ENCODE assay signal across 8 mouse cellular contexts in genomic region chr9:114933037-114933722, GRCm38 (mm10). TPM values are rescaled to one million over a fixed set of nuclear protein-coding genes. Genes with fewer than 3 reads are reported as not detected.
DNase-seq lines count a peak whose midpoint lies in the region; ATAC-seq lines count a peak whose summit lies in the region.

No protein-coding gene starts in this region.

- no peaks in the 10 kb centered on the region for H3K9me3 ChIP-seq in heart, embryonic 16.5 days (replicated peaks; ENCODE audit: control insufficient read depth, low read length)
- no peaks in the 10 kb centered on the region for H3K9me3 ChIP-seq in embryonic facial prominence, embryonic 14.5 days (ENCODE audit: control insufficient read depth, low read length)
- H3K9me3 ChIP-seq in limb, embryonic 13.5 days: no peaks in the 10 kb centered on the region
- H3K9me3 ChIP-seq in neural tube, embryonic 15.5 days (replicated peaks): no peaks in the 10 kb centered on the region

- H3K36me3 ChIP-seq in heart, embryonic 16.5 days (ENCODE audit: control insufficient read depth, insufficient read depth): no peaks in the 10 kb centered on the region
- H3K36me3 ChIP-seq in embryonic facial prominence, embryonic 14.5 days (ENCODE audit: control insufficient read depth, insufficient read depth, low read length): no peaks in the 10 kb centered on the region
- H3K36me3 ChIP-seq in limb, embryonic 13.5 days: no peaks in the 10 kb centered on the region
- no peaks in the 10 kb centered on the region for H3K36me3 ChIP-seq in neural tube, embryonic 15.5 days

- no peak for DNase-seq in heart, adult 9 months (ENCODE audit: low spot score in 2 of 2)
- peak; percentile 14 for DNase-seq in ES-CJ7 (ENCODE audit: low read depth, low spot score)
- DNase-seq in embryonic facial prominence, embryonic 14.5 days (ENCODE audit: low spot score): peak; percentile 12
- no peak for DNase-seq in layer of hippocampus, adult 9-11 months
- no peak for DNase-seq in right cerebral cortex, postnatal 36 days (ENCODE audit: low spot score in 2 of 2)

- peak overlapping the region; percentile 89 for H3K9ac ChIP-seq in heart, embryonic 16.5 days (ENCODE audit: low read length)
- peak overlapping the region; percentile 70 for H3K9ac ChIP-seq in embryonic facial prominence, embryonic 14.5 days (ENCODE audit: low read depth, low read length)
- peak overlapping the region; percentile 79 for H3K9ac ChIP-seq in limb, embryonic 13.5 days
- H3K9ac ChIP-seq in neural tube, embryonic 15.5 days (replicated peaks): peak overlapping the region; percentile 74

- peak overlapping the region; percentile 78 for H3K4me3 ChIP-seq in heart, embryonic 16.5 days (ENCODE audit: low read length)
- H3K4me3 ChIP-seq in embryonic facial prominence, embryonic 14.5 days (ENCODE audit: low read depth, low read length): peak overlapping the region; percentile 78
- peak overlapping the region; percentile 77 for H3K4me3 ChIP-seq in limb, embryonic 13.5 days
- peak overlapping the region; percentile 77 for H3K4me3 ChIP-seq in neural tube, embryonic 15.5 days (replicated peaks)

- 0% methylated on average over 39 of the region's 50 CpGs for WGBS in heart, embryonic 16.5 days
- WGBS in embryonic facial prominence, embryonic 14.5 days: under 1% methylated on average over 39 of the region's 50 CpGs
- under 1% methylated on average over 43 of the region's 50 CpGs for WGBS in limb, embryonic 13.5 days
- WGBS in neural tube, embryonic 15.5 days: 1% methylated on average over 50 of the region's 50 CpGs

- H3K27me3 ChIP-seq in heart, embryonic 16.5 days (ENCODE audit: control insufficient read depth, insufficient read depth, low read length): no peaks in the 10 kb centered on the region
- no peaks in the 10 kb centered on the region for H3K27me3 ChIP-seq in embryonic facial prominence, embryonic 14.5 days (replicated peaks; ENCODE audit: control insufficient read depth, insufficient read depth, low read length)
- no peaks in the 10 kb centered on the region for H3K27me3 ChIP-seq in limb, embryonic 13.5 days
- H3K27me3 ChIP-seq in neural tube, embryonic 15.5 days (replicated peaks): no peaks in the 10 kb centered on the region

- peaks cover 7% of the 10 kb centered on the region for H3K4me1 ChIP-seq in heart, embryonic 16.5 days (ENCODE audit: control insufficient read depth, insufficient read depth, low read length)
- peaks cover 11% of the 10 kb centered on the region for H3K4me1 ChIP-seq in embryonic facial prominence, embryonic 14.5 days (ENCODE audit: control insufficient read depth, insufficient read depth, low read length)
- H3K4me1 ChIP-seq in limb, embryonic 13.5 days: peaks cover 29% of the 10 kb centered on the region
- H3K4me1 ChIP-seq in neural tube, embryonic 15.5 days: peaks cover 23% of the 10 kb centered on the region

- ATAC-seq in heart, embryonic 16.5 days (replicated peaks; ENCODE audit: extremely low read depth, insufficient read depth, low FRiP score): peak; percentile 35
- peak; percentile 10; the same call in 1 of the 2 replicates for ATAC-seq in embryonic facial prominence, embryonic 14.5 days (ENCODE audit: low read depth)
- ATAC-seq in limb, embryonic 13.5 days (ENCODE audit: low FRiP score, low read depth): no peak; the same call in 1 of the 2 replicates
- peak; percentile 39 for ATAC-seq in neural tube, embryonic 15.5 days (ENCODE audit: low FRiP score)

- peak overlapping the region; percentile 81 for H3K27ac ChIP-seq in heart, embryonic 16.5 days (ENCODE audit: low read length)
- peak overlapping the region; percentile 28 for H3K27ac ChIP-seq in embryonic facial prominence, embryonic 14.5 days (replicated peaks; ENCODE audit: low read depth, low read length)
- H3K27ac ChIP-seq in limb, embryonic 13.5 days: peak overlapping the region; percentile 70; the same call in 1 of the 2 replicates
- peak overlapping the region; percentile 85 for H3K27ac ChIP-seq in neural tube, embryonic 15.5 days (replicated peaks)

- peak overlapping the region; percentile 97 for H3K4me2 ChIP-seq in heart, embryonic 16.5 days (ENCODE audit: low read depth, low read length)
- peak overlapping the region; percentile 92 for H3K4me2 ChIP-seq in embryonic facial prominence, embryonic 14.5 days (ENCODE audit: low read depth, low read length)
- peak overlapping the region; percentile 95 for H3K4me2 ChIP-seq in limb, embryonic 13.5 days (replicated peaks)
- peak overlapping the region; percentile 96 for H3K4me2 ChIP-seq in neural tube, embryonic 15.5 days

RNA-seq across cellular contexts. Expression of gene Gpd1l, which starts 0.6 kb away (rescaled TPM):
- 18.0 and 19.5 TPM in 2 replicates for polyA plus RNA-seq in heart, embryonic 16.5 days (2015; fragmentation: Nextera tagmentation; extraction: Ambion mirVana)
- polyA plus RNA-seq in embryonic facial prominence, embryonic 14.5 days (2014; fragmentation: Nextera tagmentation; extraction: Ambion mirVana): 9.1 and 10.3 TPM in 2 replicates
- 8.5 and 9.7 TPM in 2 replicates for polyA plus RNA-seq in limb, embryonic 13.5 days (2015; fragmentation: Nextera tagmentation; extraction: Ambion mirVana)
- 39.8 and 40.8 TPM in 2 replicates for polyA plus RNA-seq in neural tube, embryonic 15.5 days (2015; fragmentation: Nextera tagmentation; extraction: Ambion mirVana)

RNA-seq across cellular contexts. Expression of gene Osbpl10, which starts 45.2 kb away (rescaled TPM):
- 3.5 and 5.1 TPM in 2 replicates for polyA plus RNA-seq in heart, embryonic 16.5 days (2015; fragmentation: Nextera tagmentation; extraction: Ambion mirVana)
- 2.1 and 2.7 TPM in 2 replicates for polyA plus RNA-seq in embryonic facial prominence, embryonic 14.5 days (2014; fragmentation: Nextera tagmentation; extraction: Ambion mirVana)
- polyA plus RNA-seq in limb, embryonic 13.5 days (2015; fragmentation: Nextera tagmentation; extraction: Ambion mirVana): 2.8 and 3.9 TPM in 2 replicates
- 3.1 and 8.1 TPM in 2 replicates for polyA plus RNA-seq in neural tube, embryonic 15.5 days (2015; fragmentation: Nextera tagmentation; extraction: Ambion mirVana)

RNA-seq across cellular contexts. Expression of gene Rps27rt, which starts 49.4 kb away (rescaled TPM):
- 125 and 458 TPM in 2 replicates for polyA plus RNA-seq in heart, embryonic 16.5 days (2015; fragmentation: Nextera tagmentation; extraction: Ambion mirVana)
- 497 and 574 TPM in 2 replicates for polyA plus RNA-seq in embryonic facial prominence, embryonic 14.5 days (2014; fragmentation: Nextera tagmentation; extraction: Ambion mirVana)
- 368 and 463 TPM in 2 replicates for polyA plus RNA-seq in limb, embryonic 13.5 days (2015; fragmentation: Nextera tagmentation; extraction: Ambion mirVana)
- polyA plus RNA-seq in neural tube, embryonic 15.5 days (2015; fragmentation: Nextera tagmentation; extraction: Ambion mirVana): 186 and 258 TPM in 2 replicates

Comparison
In these comparisons a context has a peak if more than half of its experiments do, and no peak if none do; other contexts are left out.
1. H3K27ac ChIP-seq: peak in every context shown above with its lines; median percentile 85 in neural tube, embryonic 15.5 days; 81 in heart, embryonic 16.5 days; 70 in limb, embryonic 13.5 days; 28 in embryonic facial prominence, embryonic 14.5 days.
2. DNase-seq: peak in ES-CJ7 (single experiment) and embryonic facial prominence, embryonic 14.5 days (single experiment); none in heart, adult 9 months (0 of 2), layer of hippocampus, adult 9-11 months (single experiment) and right cerebral cortex, postnatal 36 days (0 of 2).
3. Peak in every context shown above with its lines, with median percentiles within 50 percentile points of each other: H3K4me2 ChIP-seq, H3K4me3 ChIP-seq and H3K9ac ChIP-seq.